Mouse (Mus musculus) embryonic facial prominence, embryonic 12.5 days (tissue): Measurements from ENCODE around the gene Tmem140. TPM values are rescaled to one million over a fixed set of nuclear protein-coding genes. Genes with fewer than 3 reads are reported as not detected.
A peak's percentile ranks its signal among the peaks of the same experiment; 100 is the strongest.

Source experiments
- ATAC-seq: fragments of 200-750 bp; cut with Nextera tagmentation; 2 replicates; pipeline ENCODE4 v1.8.0; 2017; ENCODE audit not compliant: insufficient number of reproducible peaks, insufficient read depth, low FRiP score, low TSS enrichment
- H3K27ac ChIP-seq: fragments of 300-500 bp; sonication (generic); 2 replicates; pipeline ENCODE4 v1.5.1; 2016; ENCODE audit warnings: mild to moderate bottlenecking
- H3K27me3 ChIP-seq: fragments of 300-500 bp; sonication (generic); 2 replicates; pipeline ENCODE4 v1.6.1; 2016; ENCODE audit warnings: mild to moderate bottlenecking, moderate library complexity
- H3K36me3 ChIP-seq: fragments of 300-500 bp; sonication (generic); 2 replicates; pipeline ENCODE4 v1.6.1; 2016; ENCODE audit warnings: mild to moderate bottlenecking
- H3K4me1 ChIP-seq: fragments of 300-500 bp; sonication (generic); 2 replicates; pipeline ENCODE4 v1.6.1; 2016
- H3K4me2 ChIP-seq: fragments of 300-500 bp; sonication (generic); replicated peaks from 2 replicates; pipeline ENCODE4 v1.6.1; 2016; ENCODE audit warnings: mild to moderate bottlenecking, moderate library complexity
- H3K4me3 ChIP-seq: fragments of 300-500 bp; sonication (generic); 2 replicates; pipeline ENCODE4 v1.5.1; 2016; ENCODE audit warnings: mild to moderate bottlenecking
- H3K9ac ChIP-seq: fragments of 300-500 bp; sonication (generic); 2 replicates; pipeline ENCODE4 v1.6.1; 2016; ENCODE audit warnings: mild to moderate bottlenecking, moderate library complexity
- H3K9me3 ChIP-seq: fragments of 300-500 bp; sonication (generic); 2 replicates; pipeline ENCODE4 v1.6.1; 2016; ENCODE audit warnings: mild to moderate bottlenecking, moderate library complexity
- WGBS: fragments of 180-500 bp; shearing (Covaris S2); methylation state at CpG from one replicate; pipeline ENCODE4 v1.1.7; 2016; 5-methylcytosine and 5-hydroxymethylcytosine counted together
- polyA plus RNA-seq: library from polyadenylated mRNA; unstranded; fragments of >200 nt; fragmentation: Nextera tagmentation; extraction: Ambion mirVana; gene quantifications from 2 replicates; pipeline ENCODE4 v1.2.1, GENCODE M21; 2016

Tmem140 gene
- polyA plus RNA-seq, 1 experiment from 2014 or later = 2.6 TPM

GRCm38 (mm10) chr6:34868507-34869217, 5.7 kb downstream of the Tmem140 start:
- WGBS = 85% methylated on average over 20 of the region's 20 CpGs
- no peak overlapping the region for H3K27ac ChIP-seq

GRCm38 (mm10) chr6:34869225-34869915, 6.4 kb downstream of the Tmem140 start:
- Histone ChIP-seq H3K36me3 (0 out of 2 replicates have a peak, but pooled peaks cover 3% of the 10 kb centered on the region), H3K4me1 (peaks cover 14% of the 10 kb centered on the region), H3K9me3 (no peaks in the 10 kb centered on the region), H3K9ac (no peak overlapping the region), H3K27ac (0 out of 2 replicates have a peak overlapping the region, but pooled peaks have one; percentile 8), H3K4me2 (no peak overlapping the region), H3K4me3 (no peak overlapping the region), H3K27me3 (no peaks in the 10 kb centered on the region)
- no peak for ATAC-seq
- 72% methylated on average over 13 of the region's 13 CpGs for WGBS

More at GRCm38 (mm10) chr6:34868507-34869217, 5.7 kb downstream of the Tmem140 start:
- Histone ChIP-seq H3K36me3 (no peaks in the 10 kb centered on the region), H3K4me3 (no peak overlapping the region), H3K9me3 (no peaks in the 10 kb centered on the region), H3K9ac (no peak overlapping the region), H3K27me3 (no peaks in the 10 kb centered on the region), H3K4me2 (no peak overlapping the region), H3K4me1 (peaks cover 15% of the 10 kb centered on the region)
- ATAC-seq = no peak

GRCm38 (mm10) chr6:34870136-34870535, 7.2 kb downstream of the Tmem140 start:
- WGBS = 72% methylated on average over 5 of the region's 5 CpGs
- no peak for ATAC-seq
- Histone ChIP-seq H3K27ac (0 out of 2 replicates have a peak overlapping the region, but pooled peaks have one; percentile 11), H3K4me1 (peaks cover 17% of the 10 kb centered on the region), H3K27me3 (no peaks in the 10 kb centered on the region), H3K4me3 (no peak overlapping the region), H3K9me3 (no peaks in the 10 kb centered on the region), H3K9ac (no peak overlapping the region), H3K36me3 (0 out of 2 replicates have a peak, but pooled peaks cover 4% of the 10 kb centered on the region), H3K4me2 (no peak overlapping the region)

- peak overlapping the region; percentile 57 for H3K27ac ChIP-seq
These were observed 7.8 kb downstream of the Tmem140 start for GRCm38 (mm10) chr6:34870724-34871123.

GRCm38 (mm10) chr6:34871929-34872328, 9.0 kb downstream of the Tmem140 start:
- no peak overlapping the region for H3K9ac ChIP-seq
- ATAC-seq = no peak
- no peak overlapping the region for H3K4me3 ChIP-seq
- no peak overlapping the region for H3K27ac ChIP-seq
- no peak overlapping the region for H3K4me2 ChIP-seq
- WGBS = 90% methylated on average over 7 of the region's 7 CpGs
- H3K9me3 ChIP-seq = no peaks in the 10 kb centered on the region
- H3K27me3 ChIP-seq = no peaks in the 10 kb centered on the region
- 0 out of 2 replicates have a peak, but pooled peaks cover 6% of the 10 kb centered on the region for H3K36me3 ChIP-seq
- peaks cover 28% of the 10 kb centered on the region for H3K4me1 ChIP-seq

More at GRCm38 (mm10) chr6:34870724-34871123, 7.8 kb downstream of the Tmem140 start:
- peaks cover 19% of the 10 kb centered on the region for H3K4me1 ChIP-seq
- H3K4me2 ChIP-seq = no peak overlapping the region
- no peak for ATAC-seq
- no peaks in the 10 kb centered on the region for H3K9me3 ChIP-seq
- 49% methylated on average over 5 of the region's 5 CpGs for WGBS
- no peak overlapping the region for H3K9ac ChIP-seq
- H3K36me3 ChIP-seq = 0 out of 2 replicates have a peak, but pooled peaks cover 4% of the 10 kb centered on the region
- no peak overlapping the region for H3K4me3 ChIP-seq
- no peaks in the 10 kb centered on the region for H3K27me3 ChIP-seq

GRCm38 (mm10) chr6:34872871-34873270, 9.9 kb downstream of the Tmem140 start:
- Histone ChIP-seq H3K4me2 (no peak overlapping the region), H3K27ac (no peak overlapping the region), H3K4me3 (no peak overlapping the region), H3K36me3 (0 out of 2 replicates have a peak, but pooled peaks cover 6% of the 10 kb centered on the region), H3K9ac (no peak overlapping the region), H3K9me3 (no peaks in the 10 kb centered on the region), H3K4me1 (peaks cover 29% of the 10 kb centered on the region), H3K27me3 (no peaks in the 10 kb centered on the region)
- ATAC-seq = no peak
- WGBS = 82% methylated on average over 10 of the region's 10 CpGs

- WGBS = 50% methylated on average over 21 of the region's 21 CpGs
- ATAC-seq = no peak
- Histone ChIP-seq H3K27ac (peak overlapping the region; percentile 7; the same call in 1 of the 2 replicates), H3K9me3 (no peaks in the 10 kb centered on the region), H3K4me2 (no peak overlapping the region), H3K4me1 (peaks cover 34% of the 10 kb centered on the region), H3K9ac (peak overlapping the region; percentile 19; the same call in 1 of the 2 replicates), H3K36me3 (peaks cover 6% of the 10 kb centered on the region; the same call in 1 of the 2 replicates), H3K4me3 (no peak overlapping the region), H3K27me3 (no peaks in the 10 kb centered on the region)
These were observed 11.4 kb downstream of the Tmem140 start for GRCm38 (mm10) chr6:34874101-34874921.

- Histone ChIP-seq H3K4me1 (peaks cover 34% of the 10 kb centered on the region), H3K9me3 (no peaks in the 10 kb centered on the region), H3K4me2 (no peak overlapping the region), H3K9ac (no peak overlapping the region), H3K27ac (no peak overlapping the region), H3K27me3 (no peaks in the 10 kb centered on the region), H3K4me3 (no peak overlapping the region), H3K36me3 (peaks cover 10% of the 10 kb centered on the region; the same call in 1 of the 2 replicates)
- WGBS = 81% methylated on average over 14 of the region's 15 CpGs
- ATAC-seq = no peak
These were observed 12.4 kb downstream of the Tmem140 start for GRCm38 (mm10) chr6:34875268-34875761.

- WGBS = 57% methylated on average over 12 of the region's 12 CpGs
- H3K9ac ChIP-seq = peak overlapping the region; percentile 84; the same call in 1 of the 2 replicates
- H3K27ac ChIP-seq = peak overlapping the region; percentile 94; the same call in 1 of the 2 replicates
- H3K4me3 ChIP-seq = peak overlapping the region; percentile 67; the same call in 1 of the 2 replicates
- H3K4me1 ChIP-seq = peaks cover 28% of the 10 kb centered on the region
- H3K9me3 ChIP-seq = no peaks in the 10 kb centered on the region
- ATAC-seq = no peak
- H3K4me2 ChIP-seq = peak overlapping the region; percentile 75
- H3K36me3 ChIP-seq = peaks cover 18% of the 10 kb centered on the region; the same call in 1 of the 2 replicates
- no peaks in the 10 kb centered on the region for H3K27me3 ChIP-seq
These were observed 13.3 kb downstream of the Tmem140 start for GRCm38 (mm10) chr6:34875966-34876834.

- Histone ChIP-seq H3K4me1 (peaks cover 28% of the 10 kb centered on the region), H3K4me3 (peak overlapping the region; percentile 67), H3K27ac (peak overlapping the region; percentile 94), H3K4me2 (peak overlapping the region; percentile 75), H3K9me3 (no peaks in the 10 kb centered on the region), H3K9ac (peak overlapping the region; percentile 84), H3K27me3 (no peaks in the 10 kb centered on the region), H3K36me3 (peaks cover 21% of the 10 kb centered on the region; the same call in 1 of the 2 replicates)
- 30% methylated on average over 2 of the region's 2 CpGs for WGBS
- no peak for ATAC-seq
These were observed 13.8 kb downstream of the Tmem140 start for GRCm38 (mm10) chr6:34876835-34877156.
